Mouse (Mus musculus) C2C12 (cell line): ENCODE results near the gene Gm15217.

Experiments used
- CTCF ChIP-seq: IDR thresholded peaks from one replicate; pipeline ENCODE4 v1.5.1; 2011; ENCODE audit not compliant: control insufficient read depth, insufficient read depth, insufficient read length
- FOSL1 ChIP-seq: IDR thresholded peaks from one replicate; pipeline ENCODE4 v1.8.0; 2011; ENCODE audit warnings: mild to moderate bottlenecking, low read length; ENCODE audit not compliant: poor library complexity, insufficient read depth, severe bottlenecking
- MYOD1 ChIP-seq: IDR thresholded peaks from one replicate; pipeline ENCODE4 v1.6.1; 2011; ENCODE audit warnings: low read depth; ENCODE audit not compliant: control insufficient read depth, insufficient read length
- MYOG ChIP-seq: IDR thresholded peaks from one replicate; pipeline ENCODE4 v1.6.1; 2011; ENCODE audit not compliant: control insufficient read depth, insufficient read length; ENCODE audit errors: extremely low read depth

- TF ChIP-seq CTCF (no peak), MYOD1 (no peak), FOSL1 (no peak), MYOG (no peak)
These were observed 7.5 kb downstream of the Gm15217 start for GRCm38 (mm10) chr14:46386478-46387356.
